Mouse (Mus musculus) monocyte, adult 59 days (primary cell): Measurements from ENCODE around the gene Ormdl3. TPM values are rescaled to one million over a fixed set of nuclear protein-coding genes. Genes with fewer than 3 reads are reported as not detected.

ENCODE experiments used
- total RNA-seq, 2 experiments: library from RNA; stranded (reverse); gene quantifications; one replicate each; pipeline ENCODE4 v1.2.4; 2023

Gene Ormdl3
- 10 to 100 TPM; 10.9 to 11.8 TPM for total RNA-seq

DNA sequence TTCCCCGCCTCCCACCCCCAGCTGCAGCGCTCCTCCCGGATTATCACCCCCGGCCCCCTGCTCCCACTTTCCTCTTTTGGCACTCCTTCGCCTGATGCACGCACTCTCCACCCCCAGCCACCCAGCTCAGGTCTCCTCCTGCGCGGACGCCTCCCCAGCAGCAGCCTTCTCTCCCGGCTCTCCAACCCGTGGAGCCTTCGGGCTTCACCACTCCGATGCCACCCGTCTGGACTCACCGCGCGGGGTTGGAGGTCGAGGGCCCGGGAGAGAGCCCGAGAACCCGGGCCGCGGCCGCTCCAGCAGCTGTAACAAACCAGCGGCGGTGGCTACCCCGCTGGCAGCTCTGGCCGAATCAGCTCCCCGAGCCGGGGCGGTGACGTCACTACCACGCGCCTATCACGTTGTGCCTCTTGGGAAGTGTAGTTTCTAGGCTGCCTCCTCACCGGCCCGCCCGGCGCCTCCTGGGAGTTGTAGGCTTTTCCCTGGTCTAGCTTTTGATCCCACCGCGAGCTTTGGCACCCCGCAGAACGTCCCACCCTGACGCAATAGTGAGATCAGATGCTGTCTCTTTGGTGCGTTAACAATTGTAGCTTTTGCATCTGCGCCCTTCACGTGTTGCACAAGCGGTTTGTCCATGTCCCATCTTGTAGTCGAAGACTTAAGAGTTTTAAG is at the start of gene Ormdl3:
TSS of gene Ormdl3 (minus strand) at position 477 of the 672 bp plus-strand sequence.

DNA sequence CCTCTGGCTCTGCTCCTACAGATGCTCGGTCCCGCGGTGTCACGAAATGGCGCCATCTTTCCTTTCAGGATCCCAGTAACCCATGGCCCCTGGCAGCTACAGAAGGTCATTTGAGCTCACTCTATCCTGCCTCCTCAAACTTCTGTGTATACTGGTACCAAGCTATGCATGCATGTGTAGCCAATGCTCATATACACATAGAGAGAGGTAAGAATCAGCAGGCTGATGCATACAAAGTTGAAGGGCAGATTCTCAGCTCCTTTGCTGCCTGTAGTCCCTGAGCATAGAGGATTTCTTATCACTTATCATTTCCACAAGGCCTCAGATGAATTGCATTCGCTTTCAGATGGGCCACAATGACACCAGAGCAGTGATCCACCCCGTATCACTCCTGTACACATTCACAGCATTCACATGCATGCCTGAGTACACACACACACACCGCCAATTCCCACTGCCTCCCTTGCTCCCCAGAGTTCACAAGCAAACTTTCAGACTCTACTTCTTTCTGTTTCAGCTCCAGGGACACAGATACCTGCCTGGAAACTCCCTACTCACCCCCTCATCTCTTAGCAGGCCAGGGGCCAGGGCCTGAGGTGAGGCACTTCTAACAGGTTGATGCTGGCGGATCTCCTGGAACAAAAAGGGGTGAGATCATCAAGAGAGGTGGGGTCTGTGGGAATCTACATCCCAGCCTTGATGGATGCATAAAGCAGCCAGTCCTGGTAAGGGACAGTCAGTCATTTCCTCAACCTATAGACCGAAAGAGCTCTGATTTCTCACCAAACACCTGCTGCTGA is 38.6 kb upstream of the Ormdl3 start, which contains the start of the genes Gm12355 and Gsdma3:
TSS of gene Gm12355 (minus strand) at position 51 of the 800 bp plus-strand sequence.
TSS of gene Gsdma3 (plus strand) at position 750 of the 800 bp plus-strand sequence.

DNA sequence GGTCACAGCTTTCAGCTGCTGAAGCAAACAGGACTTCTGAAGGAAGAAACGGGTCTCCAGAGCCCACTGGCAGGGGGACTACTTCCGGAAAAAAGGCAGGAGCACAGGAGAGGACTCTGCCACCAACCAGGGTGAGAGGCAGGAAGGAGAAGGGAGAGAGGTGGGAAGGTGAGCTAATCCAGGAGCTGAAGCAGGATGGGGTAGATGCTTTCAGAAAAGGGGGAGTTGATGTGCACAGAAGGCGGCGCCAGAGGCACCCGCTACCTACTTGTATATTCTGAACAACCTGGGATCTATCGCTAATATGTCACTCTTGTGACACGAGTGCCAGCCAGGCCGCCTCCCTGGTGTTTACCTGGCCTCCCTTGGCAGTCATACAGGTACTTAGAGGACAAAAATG is 10.8 kb upstream of the Ormdl3 start, which contains the start of gene Lrrc3c:
TSS of gene Lrrc3c (plus strand) at position 301 of the 400 bp plus-strand sequence.

DNA sequence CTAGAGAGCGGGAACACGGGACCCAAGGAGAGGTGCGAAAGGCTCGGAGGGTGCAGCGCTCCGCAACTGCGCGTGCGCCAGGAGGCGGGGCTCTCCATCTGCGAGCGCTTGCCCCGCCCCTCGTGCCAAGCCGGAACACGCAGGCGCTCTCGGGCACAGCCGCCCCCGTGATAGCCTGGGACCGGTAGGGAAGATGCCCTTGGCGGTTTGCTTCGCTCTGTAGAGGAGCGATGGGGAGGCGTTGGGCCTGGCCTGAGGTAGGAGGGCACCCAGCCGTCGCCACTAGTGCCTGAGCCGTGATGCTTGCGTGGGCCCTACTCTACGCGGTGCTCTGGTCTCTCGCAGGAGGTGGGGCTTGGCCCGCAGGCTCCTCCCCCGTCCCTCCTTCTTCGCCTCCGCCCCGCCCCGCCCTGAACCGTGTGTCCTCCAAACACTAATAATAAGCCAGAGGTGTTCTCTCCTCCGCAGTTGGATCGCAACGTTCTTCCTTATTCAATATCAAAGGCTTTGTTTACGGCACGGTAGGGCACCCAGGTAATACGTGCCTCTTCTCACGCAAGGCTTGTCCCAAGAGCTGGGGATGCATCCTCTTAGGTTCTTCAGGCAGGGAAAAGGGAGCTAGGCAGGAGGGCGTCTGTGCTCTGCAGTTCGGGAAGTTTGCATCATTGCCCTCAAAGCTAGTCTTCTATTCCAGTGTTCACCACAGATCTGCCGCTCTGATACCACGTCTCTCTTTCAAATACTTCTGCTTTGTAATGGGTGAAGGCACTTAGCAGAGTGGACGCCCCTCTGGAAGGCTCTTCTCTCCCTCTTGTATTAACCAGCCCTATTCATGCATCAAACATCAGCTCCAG is 36.0 kb downstream of the Ormdl3 start, which contains the start of gene Zpbp2:
TSS of gene Zpbp2 (plus strand) at position 123 of the 854 bp plus-strand sequence.

DNA sequence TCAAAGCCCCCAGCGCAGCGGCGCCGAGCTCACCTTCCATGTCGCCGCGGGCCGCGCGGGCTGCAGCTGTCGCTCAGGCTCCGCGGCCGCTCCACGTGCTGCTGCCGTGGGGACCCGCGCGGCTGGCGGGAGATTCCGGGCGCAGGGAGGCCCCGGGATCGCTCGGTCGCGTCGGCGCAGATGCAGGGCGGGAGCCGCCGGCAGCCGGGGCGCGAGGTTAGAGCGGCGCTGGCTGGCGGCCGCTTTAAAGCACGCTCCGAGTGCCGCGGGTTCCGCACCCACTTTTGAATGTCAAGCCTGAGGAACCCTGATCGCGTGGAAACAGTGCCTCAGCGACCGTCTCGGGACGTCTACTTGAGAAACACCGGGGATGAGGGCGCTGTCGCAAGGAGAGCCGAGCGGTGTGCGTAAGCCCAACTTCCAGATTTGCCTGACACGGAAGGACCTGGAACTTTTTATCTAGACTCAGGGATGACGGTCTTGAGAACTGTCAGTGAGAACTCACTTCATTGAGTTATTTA is 41.4 kb downstream of the Ormdl3 start, which contains the start of gene Ikzf3:
TSS of gene Ikzf3 (minus strand) at position 321 of the 521 bp plus-strand sequence.

Other genes starting within 250 kb of the Ormdl3 start
- not detected for gene Ppp1r1b, start 239.0 kb downstream of the Ormdl3 start, total RNA-seq
- 10 to 100 TPM; 69.1 to 91.2 TPM for gene Stard3, start 229.0 kb downstream of the Ormdl3 start, total RNA-seq
- not detected for gene Tcap, start 203.6 kb downstream of the Ormdl3 start, total RNA-seq
- gene Pnmt, start 200.9 kb downstream of the Ormdl3 start, total RNA-seq: not detected
- 1 to 10 TPM; 4.0 to 4.1 TPM for gene Pgap3, start 186.9 kb downstream of the Ormdl3 start, total RNA-seq
- 1 to 10 TPM; 3.2 to 4.6 TPM for gene Erbb2, start 174.9 kb downstream of the Ormdl3 start, total RNA-seq
- gene Mien1, start 148.4 kb downstream of the Ormdl3 start, total RNA-seq: 10 to 100 TPM; 55.1 to 60.0 TPM
- not detected for gene Grb7, start 141.0 kb downstream of the Ormdl3 start, total RNA-seq
- 10 to 100 TPM; 19.1 to 27.8 TPM for gene Ikzf3, start 41.3 kb downstream of the Ormdl3 start, total RNA-seq
- gene Zpbp2, start 36.3 kb downstream of the Ormdl3 start, total RNA-seq: 1 to 10 TPM in 1 of 2 experiments, not detected in 1; 3.4 TPM
- not detected for gene Lrrc3c, start 10.9 kb upstream of the Ormdl3 start, total RNA-seq
- gene Gm12355, start 38.3 kb upstream of the Ormdl3 start, total RNA-seq: 10 to 100 TPM; 15.7 to 17.2 TPM
- gene Gsdma3, start 39.0 kb upstream of the Ormdl3 start, total RNA-seq: not detected
- gene Gsdma2, start 59.4 kb upstream of the Ormdl3 start, total RNA-seq: not detected
- gene Gsdma, start 77.0 kb upstream of the Ormdl3 start, total RNA-seq: under 1 TPM in 1 of 2 experiments, not detected in 1; 0.24 TPM
- 10 to 100 TPM; 55.3 to 60.4 TPM for gene Psmd3, start 95.2 kb upstream of the Ormdl3 start, total RNA-seq
- not detected for gene Csf3, start 113.9 kb upstream of the Ormdl3 start, total RNA-seq
- gene Med24, start 142.1 kb upstream of the Ormdl3 start, total RNA-seq: 10 to 100 TPM; 42.8 to 50.5 TPM
- gene Thra, start 153.3 kb upstream of the Ormdl3 start, total RNA-seq: 10 to 100 TPM; 17.9 to 20.1 TPM
- gene Nr1d1, start 188.0 kb upstream of the Ormdl3 start, total RNA-seq: 10 to 100 TPM; 21.6 to 27.8 TPM
- 100 to 1,000 TPM; 121 to 126 TPM for gene Msl1, start 208.1 kb upstream of the Ormdl3 start, total RNA-seq
- gene Casc3, start 217.5 kb upstream of the Ormdl3 start, total RNA-seq: 10 to 100 TPM; 78.5 to 94.7 TPM
- under 1 TPM; 0.33 to 0.50 TPM for gene Rapgefl1, start 249.4 kb upstream of the Ormdl3 start, total RNA-seq